Mouse (Mus musculus): ENCODE measurements around the gene Myom3.

- TF ChIP-seq ZC3H11A (IDR thresholded peaks at IDR 0.05; ENCODE audit: low read depth, low read length) (no peak), EP300 (IDR thresholded peaks at IDR 0.05; ENCODE audit: low read depth in 1 of 2, low read length in 2 of 2) (no peak), CHD1 (IDR thresholded peaks at IDR 0.05; ENCODE audit: low read depth, low read length) (no peak), JUND (IDR thresholded peaks at IDR 0.05; ENCODE audit: low read depth, low read length) (no peak), CTCF (IDR thresholded peaks at IDR 0.05 in 2 of 3, conservative IDR thresholded peaks at IDR 0.05 in 1 of 3; ENCODE audit: control insufficient read depth in 1 of 3, insufficient read depth in 1 of 3, low read depth in 2 of 3, low read length in 3 of 3, poor library complexity in 1 of 3, severe bottlenecking in 1 of 3) (no peak), POLR2A (IDR thresholded peaks at IDR 0.05; ENCODE audit: control insufficient read depth in 1 of 2, insufficient read depth in 1 of 2, low read depth in 1 of 2, low read length in 2 of 2, poor library complexity in 1 of 2) (no peak), MAX (IDR thresholded peaks at IDR 0.05; ENCODE audit: low read length) (no peak), ZKSCAN1 (IDR thresholded peaks at IDR 0.05; ENCODE audit: low read depth, low read length) (no peak), E2F4 (IDR thresholded peaks at IDR 0.05; ENCODE audit: borderline replicate concordance, low read depth, low read length) (no peak), CHD2 (IDR thresholded peaks at IDR 0.05; ENCODE audit: low read length) (no peak), USF1 (IDR thresholded peaks at IDR 0.05; ENCODE audit: low read depth, low read length) (no peak), USF2 (IDR thresholded peaks at IDR 0.05; ENCODE audit: borderline replicate concordance in 1 of 2, insufficient read depth in 1 of 2, low read depth in 1 of 2, low read length in 2 of 2) (no peak), BHLHE40 (IDR thresholded peaks at IDR 0.05; ENCODE audit: borderline replicate concordance, low read depth, low read length) (no peak), NRF1 (IDR thresholded peaks at IDR 0.05; ENCODE audit: insufficient read depth, low read depth, low read length, poor library complexity, severe bottlenecking) (no peak)
Observed at GRCm38 (mm10) chr4:135771592-135771991, 12.1 kb downstream of the Myom3 start.
